30 mouse cellular contexts compared by ENCODE assay signal in the genomic region with DNA sequence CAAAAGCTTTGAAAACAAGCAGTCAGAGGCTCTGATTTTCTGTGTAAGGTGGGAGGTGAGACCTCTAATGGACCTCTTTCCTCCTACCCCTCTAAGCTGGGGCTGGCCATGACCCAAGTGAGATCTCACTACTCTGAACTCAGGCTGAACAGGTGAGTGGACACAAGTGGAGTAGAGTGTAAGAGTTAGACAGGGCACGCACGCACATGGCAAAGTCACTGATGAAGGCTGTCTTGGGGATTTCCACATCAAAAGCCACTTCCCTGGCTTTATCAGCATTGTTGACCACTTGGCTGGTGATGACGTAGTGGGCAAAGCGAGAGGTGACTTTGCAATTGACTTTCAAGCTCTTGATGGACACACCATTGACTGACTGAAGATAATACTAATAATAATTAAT. TPM values are rescaled to one million over a fixed set of nuclear protein-coding genes. Genes with fewer than 3 reads are reported as not detected.
DNase-seq lines count a peak whose midpoint lies in the region; ATAC-seq lines count a peak whose summit lies in the region.
"Had no signal": no experiment of that assay in that cellular context is flagged by ENCODE, and none has a peak within 500 bp of the region (broad histone marks: within the 10 kb centered on the region; RNA-seq: fewer than 3 reads in every experiment).

No protein-coding gene starts in this region.

- H3K9ac ChIP-seq in liver, embryonic 15.5 days: no peak overlapping the region
- H3K9ac ChIP-seq: forebrain, postnatal 0 days; heart, embryonic 15.5 days; hindbrain, embryonic 13.5 days; limb, embryonic 15.5 days had no signal

- peaks cover 4% of the 10 kb centered on the region; the same call in 1 of the 2 replicates for H3K27me3 ChIP-seq in heart, embryonic 10.5 days (ENCODE audit: insufficient read depth, poor library complexity, severe bottlenecking)
- H3K27me3 ChIP-seq in liver, embryonic 15.5 days: no peaks in the 10 kb centered on the region
- 0 out of 2 replicates have a peak, but pooled peaks cover 3% of the 10 kb centered on the region for H3K27me3 ChIP-seq in hindbrain, embryonic 10.5 days (ENCODE audit: insufficient read depth, poor library complexity, severe bottlenecking)
- H3K27me3 ChIP-seq: embryonic facial prominence, embryonic 13.5 days; limb, embryonic 15.5 days had no signal

- intact Hi-C loops in heart, postnatal 36 days (cut with DNase I): no loop called here

- H3K4me1 ChIP-seq in heart, embryonic 10.5 days: no peaks in the 10 kb centered on the region
- H3K4me1 ChIP-seq in liver, embryonic 15.5 days (replicated peaks): peaks cover 11% of the 10 kb centered on the region; the same call in 1 of the 2 replicates
- H3K4me1 ChIP-seq in hindbrain, embryonic 10.5 days (replicated peaks): no peaks in the 10 kb centered on the region
- H3K4me1 ChIP-seq: embryonic facial prominence, embryonic 13.5 days; forebrain, embryonic 10.5 days; heart, embryonic 15.5 days; hindbrain, embryonic 13.5 days; limb, embryonic 10.5 days; limb, embryonic 15.5 days had no signal

- no peak for ATAC-seq in liver, embryonic 15.5 days (ENCODE audit: insufficient read depth)
- ATAC-seq: CD4-positive, CD25-positive, alpha-beta regulatory T cell, adult 4 months; forebrain, postnatal 0 days; intestine, embryonic 16.5 days had no signal

- no peak overlapping the region for H3K4me3 ChIP-seq in heart, embryonic 10.5 days
- no peak overlapping the region for H3K4me3 ChIP-seq in liver, embryonic 15.5 days (replicated peaks)
- no peak overlapping the region for H3K4me3 ChIP-seq in hindbrain, embryonic 10.5 days
- H3K4me3 ChIP-seq: embryonic facial prominence, embryonic 13.5 days; forebrain, embryonic 10.5 days; heart, embryonic 15.5 days; hindbrain, embryonic 13.5 days; limb, embryonic 10.5 days; limb, embryonic 15.5 days had no signal

- H3K9me3 ChIP-seq in heart, embryonic 10.5 days: no peaks in the 10 kb centered on the region
- H3K9me3 ChIP-seq in liver, embryonic 15.5 days (replicated peaks): no peaks in the 10 kb centered on the region
- no peaks in the 10 kb centered on the region for H3K9me3 ChIP-seq in hindbrain, embryonic 10.5 days
- H3K9me3 ChIP-seq: embryonic facial prominence, embryonic 13.5 days; forebrain, embryonic 10.5 days; heart, embryonic 15.5 days; hindbrain, embryonic 13.5 days; limb, embryonic 10.5 days; limb, embryonic 15.5 days had no signal

- no peaks in the 10 kb centered on the region for H3K36me3 ChIP-seq in heart, embryonic 10.5 days
- no peaks in the 10 kb centered on the region for H3K36me3 ChIP-seq in liver, embryonic 15.5 days (replicated peaks)
- no peaks in the 10 kb centered on the region for H3K36me3 ChIP-seq in hindbrain, embryonic 10.5 days
- H3K36me3 ChIP-seq: embryonic facial prominence, embryonic 13.5 days; forebrain, embryonic 10.5 days; heart, embryonic 15.5 days; hindbrain, embryonic 13.5 days; limb, embryonic 10.5 days; limb, embryonic 15.5 days had no signal

- peak; percentile 61 for DNase-seq in heart, embryonic 10.5 days (ENCODE audit: low spot score)
- DNase-seq in heart, postnatal 36 days: no peak
- peak; percentile 65 for DNase-seq in 416B (ENCODE audit: low read depth)
- DNase-seq in lung, postnatal 36 days: peak; percentile 61
- no peak for DNase-seq in hindbrain, embryonic 10.5 days (ENCODE audit: low spot score)
- DNase-seq in cerebellum, adult 11 months: no peak
- DNase-seq: adrenal gland, adult 8-10 months; cerebellum, adult 8-10 months; forebrain, postnatal 0 days; kidney, adult 8-10 months; layer of hippocampus, adult 9-11 months; midbrain, embryonic 14.5 days; thymus, adult 2 months; thymus, postnatal 36 days had no signal

- H3K27ac ChIP-seq in heart, embryonic 10.5 days: no peak overlapping the region
- H3K27ac ChIP-seq in liver, embryonic 15.5 days (replicated peaks): no peak overlapping the region
- no peak overlapping the region for H3K27ac ChIP-seq in hindbrain, embryonic 10.5 days
- H3K27ac ChIP-seq: embryonic facial prominence, embryonic 13.5 days; forebrain, embryonic 10.5 days; heart, embryonic 15.5 days; hindbrain, embryonic 13.5 days; kidney, postnatal 0 days; limb, embryonic 10.5 days; limb, embryonic 15.5 days; macrophage had no signal

- H3K4me2 ChIP-seq in liver, embryonic 15.5 days: peak overlapping the region; percentile 20; the same call in 1 of the 2 replicates
- H3K4me2 ChIP-seq: embryonic facial prominence, embryonic 13.5 days; heart, embryonic 15.5 days; hindbrain, embryonic 13.5 days; limb, embryonic 15.5 days had no signal

- WGBS in heart, embryonic 10.5 days: 76% methylated on average over 4 of the region's 4 CpGs
- WGBS in liver, embryonic 15.5 days (ENCODE audit: insufficient replicate concordance): 71% methylated on average over 4 of the region's 4 CpGs
- 93% methylated on average over 4 of the region's 4 CpGs for WGBS in hindbrain, embryonic 10.5 days

RNA-seq across cellular contexts. Expression of a gene that starts 0.8 kb away (rescaled TPM):
- polyA plus RNA-seq in heart, embryonic 10.5 days (2016; fragmentation: Nextera tagmentation; extraction: Ambion mirVana): 0.16 and 2.1 TPM in 2 replicates
- not detected for total RNA-seq in heart, postnatal 36 days (2021)
- polyA plus RNA-seq in liver, embryonic 15.5 days (2015; fragmentation: Nextera tagmentation; extraction: Ambion mirVana): 53.8 and 71.1 TPM in 2 replicates
- not detected in 2 replicates for polyA plus RNA-seq in hindbrain, embryonic 10.5 days (2016; fragmentation: Nextera tagmentation; extraction: Ambion mirVana)
- total RNA-seq: common myeloid progenitor, adult 5-6 weeks; forebrain, postnatal 0 days; heart, postnatal 25 days; left cerebral cortex, postnatal 10 days; monocyte, adult 5-6 weeks had no signal
- polyA plus RNA-seq: CD4-positive, CD25-positive, alpha-beta regulatory T cell, adult 4 months; embryonic facial prominence, embryonic 13.5 days; forebrain, embryonic 10.5 days; forebrain, postnatal 0 days; hindbrain, embryonic 13.5 days; limb, embryonic 10.5 days; macrophage; midbrain, embryonic 14.5 days; neural tube, embryonic 14.5 days had no signal

RNA-seq across cellular contexts. Expression of a gene that starts 8.9 kb away (rescaled TPM):
- 7.3 and 13.4 TPM in 2 replicates for polyA plus RNA-seq in heart, embryonic 10.5 days (2016; fragmentation: Nextera tagmentation; extraction: Ambion mirVana)
- total RNA-seq in heart, postnatal 36 days (2021): 1 to 10 TPM; 4.6 TPM
- polyA plus RNA-seq in liver, embryonic 15.5 days (2015; fragmentation: Nextera tagmentation; extraction: Ambion mirVana): 3.5 and 4.1 TPM in 2 replicates
- 18.6 and 21.0 TPM in 2 replicates for polyA plus RNA-seq in hindbrain, embryonic 10.5 days (2016; fragmentation: Nextera tagmentation; extraction: Ambion mirVana)

RNA-seq across cellular contexts. Expression of a gene that starts 18.7 kb away (rescaled TPM):
- 0.64 and 5.0 TPM in 2 replicates for polyA plus RNA-seq in heart, embryonic 10.5 days (2016; fragmentation: Nextera tagmentation; extraction: Ambion mirVana)
- 1 to 10 TPM in 1 of 2 experiments, under 1 TPM in 1; 0.73 to 1.2 TPM for total RNA-seq in heart, postnatal 36 days (2021)
- 434 and 589 TPM in 2 replicates for polyA plus RNA-seq in liver, embryonic 15.5 days (2015; fragmentation: Nextera tagmentation; extraction: Ambion mirVana)
- 0.37 and 0.49 TPM in 2 replicates for polyA plus RNA-seq in hindbrain, embryonic 10.5 days (2016; fragmentation: Nextera tagmentation; extraction: Ambion mirVana)
- total RNA-seq: common myeloid progenitor, adult 5-6 weeks; monocyte, adult 5-6 weeks had no signal
- polyA plus RNA-seq: CD4-positive, CD25-positive, alpha-beta regulatory T cell, adult 4 months; embryonic facial prominence, embryonic 13.5 days; limb, embryonic 10.5 days; macrophage had no signal

RNA-seq across cellular contexts. Expression of a gene that starts 56.0 kb away (rescaled TPM):
- 0.40 TPM in 1 of 2 replicates, not detected in the other for polyA plus RNA-seq in heart, embryonic 10.5 days (2016; fragmentation: Nextera tagmentation; extraction: Ambion mirVana)
- total RNA-seq in heart, postnatal 36 days (2021): 1 to 10 TPM; 5.5 to 7.4 TPM
- 205 and 267 TPM in 2 replicates for polyA plus RNA-seq in liver, embryonic 15.5 days (2015; fragmentation: Nextera tagmentation; extraction: Ambion mirVana)
- polyA plus RNA-seq in hindbrain, embryonic 10.5 days (2016; fragmentation: Nextera tagmentation; extraction: Ambion mirVana): not detected in 2 replicates
- total RNA-seq: common myeloid progenitor, adult 5-6 weeks; forebrain, postnatal 0 days; monocyte, adult 5-6 weeks had no signal
- polyA plus RNA-seq: CD4-positive, CD25-positive, alpha-beta regulatory T cell, adult 4 months; embryonic facial prominence, embryonic 13.5 days; forebrain, embryonic 10.5 days; hindbrain, embryonic 13.5 days; limb, embryonic 10.5 days; macrophage; midbrain, embryonic 14.5 days had no signal

RNA-seq across cellular contexts. Expression of a gene that starts 58.9 kb away (rescaled TPM):
- 41.2 and 46.7 TPM in 2 replicates for polyA plus RNA-seq in heart, embryonic 10.5 days (2016; fragmentation: Nextera tagmentation; extraction: Ambion mirVana)
- total RNA-seq in heart, postnatal 36 days (2021): 10 to 100 TPM; 21.8 to 26.0 TPM
- 15.1 and 17.1 TPM in 2 replicates for polyA plus RNA-seq in liver, embryonic 15.5 days (2015; fragmentation: Nextera tagmentation; extraction: Ambion mirVana)
- 45.7 and 53.7 TPM in 2 replicates for polyA plus RNA-seq in hindbrain, embryonic 10.5 days (2016; fragmentation: Nextera tagmentation; extraction: Ambion mirVana)

Comparison
In these comparisons a context has a peak if more than half of its experiments do, and no peak if none do; other contexts are left out.
1. DNase-seq: peak in heart, embryonic 10.5 days (single experiment), 416B (single experiment) and lung, postnatal 36 days (single experiment); none in heart, postnatal 36 days (0 of 2), hindbrain, embryonic 10.5 days (single experiment) and cerebellum, adult 11 months (single experiment).
2. RNA of a gene that starts 0.8 kb away (polyA plus RNA-seq): 53.8 to 71.1 TPM in liver, embryonic 15.5 days; 0.16 to 2.1 TPM in heart, embryonic 10.5 days and not detected in hindbrain, embryonic 10.5 days; every median in the first group is over 10 times any median in the second.
3. RNA of a gene that starts 18.7 kb away (polyA plus RNA-seq): 434 to 589 TPM in liver, embryonic 15.5 days; 0.64 to 5.0 TPM in heart, embryonic 10.5 days and 0.37 to 0.49 TPM in hindbrain, embryonic 10.5 days; every median in the first group is over 10 times any median in the second.